Comparison of ENCODE assay signal across 18 mouse cellular contexts in genomic region chr1:60979843-60980235, GRCm38 (mm10). TPM values are rescaled to one million over a fixed set of nuclear protein-coding genes. Genes with fewer than 3 reads are reported as not detected.
A peak's percentile ranks its signal among the peaks of the same experiment; 100 is the strongest.
DNase-seq lines count a peak whose midpoint lies in the region; ATAC-seq and TF ChIP-seq lines count a peak whose summit lies in the region.
"Had no signal": no experiment of that assay in that cellular context is flagged by ENCODE, and none has a peak within 500 bp of the region (broad histone marks: within the 10 kb centered on the region; RNA-seq: fewer than 3 reads in every experiment).

No protein-coding gene starts in this region.

- H3K27me3 ChIP-seq in midbrain, embryonic 11.5 days (ENCODE audit: control insufficient read depth, insufficient read depth, low read length): no peaks in the 10 kb centered on the region
- no peaks in the 10 kb centered on the region for H3K27me3 ChIP-seq in midbrain, embryonic 15.5 days (replicated peaks)
- H3K27me3 ChIP-seq in kidney, adult 2 months (replicated peaks; ENCODE audit: control insufficient read depth, insufficient read depth, low read length): no peaks in the 10 kb centered on the region; the same call in 1 of the 2 replicates
- H3K27me3 ChIP-seq: CH12.LX, Patski had no signal

- TF ChIP-seq CTCF in kidney, adult 2 months (conservative IDR thresholded peaks at IDR 0.05; ENCODE audit: insufficient read depth, insufficient read length, low read depth, low read length): no peak

- no peaks in the 10 kb centered on the region for H3K9me3 ChIP-seq in midbrain, embryonic 11.5 days (ENCODE audit: control insufficient read depth, low read length)
- H3K9me3 ChIP-seq in midbrain, embryonic 15.5 days: no peaks in the 10 kb centered on the region
- H3K9me3 ChIP-seq: G1E had no signal

- H3K4me1 ChIP-seq in midbrain, embryonic 11.5 days (ENCODE audit: control insufficient read depth, insufficient read depth, low read length): no peaks in the 10 kb centered on the region
- H3K4me1 ChIP-seq in midbrain, embryonic 15.5 days: no peaks in the 10 kb centered on the region
- peaks cover 11% of the 10 kb centered on the region; the same call in 1 of the 2 replicates for H3K4me1 ChIP-seq in kidney, adult 2 months (ENCODE audit: control insufficient read depth, insufficient read depth, low read length)

- TF ChIP-seq POLR2A in kidney, adult 2 months (IDR thresholded peaks at IDR 0.05; ENCODE audit: low read depth, low read length): no peak

- DNase-seq in midbrain, embryonic 11.5 days (ENCODE audit: low spot score, missing footprints): peak; percentile 76
- peak; percentile 68 for DNase-seq in induced T-regulatory cell, adult 2 months (ENCODE audit: low read depth)
- no peak for DNase-seq in kidney, adult 2 months
- DNase-seq: adrenal gland, adult 2 months; adrenal gland, adult 8-10 months; adrenal gland, postnatal 14 days; adrenal gland, postnatal 25 days; B cell, adult 2 months; cerebellum, adult 11 months; cerebellum, adult 11-12 months; cerebellum, adult 18-20 months had no signal

- no peak for ATAC-seq in midbrain, embryonic 11.5 days (ENCODE audit: low FRiP score)
- no peak for ATAC-seq in midbrain, embryonic 15.5 days (replicated peaks)
- ATAC-seq: activated CD4-positive, CD25-positive, alpha-beta regulatory T cell, adult 4 months; CD4-positive, CD25-positive, alpha-beta regulatory T cell, adult 4 months had no signal

- H3K36me3 ChIP-seq in midbrain, embryonic 11.5 days (ENCODE audit: control insufficient read depth, insufficient read depth, low read length): no peaks in the 10 kb centered on the region
- H3K36me3 ChIP-seq in midbrain, embryonic 15.5 days (replicated peaks): no peaks in the 10 kb centered on the region
- H3K36me3 ChIP-seq in kidney, adult 2 months (ENCODE audit: control insufficient read depth, insufficient read depth, low read length): no peaks in the 10 kb centered on the region
- H3K36me3 ChIP-seq: G1E had no signal

- H3K27ac ChIP-seq in midbrain, embryonic 11.5 days (ENCODE audit: low read depth, low read length): no peak overlapping the region
- no peak overlapping the region for H3K27ac ChIP-seq in midbrain, embryonic 15.5 days
- H3K27ac ChIP-seq in kidney, adult 2 months (ENCODE audit: insufficient read depth, low read depth, low read length): no peak overlapping the region

- WGBS in midbrain, embryonic 11.5 days: 81% methylated on average over 2 of the region's 2 CpGs
- 87% methylated on average over 2 of the region's 2 CpGs for WGBS in midbrain, embryonic 15.5 days
- WGBS in kidney, adult 2 months: 82% methylated on average over 2 of the region's 2 CpGs

- H3K4me3 ChIP-seq in midbrain, embryonic 11.5 days (ENCODE audit: low read depth, low read length): no peak overlapping the region
- no peak overlapping the region for H3K4me3 ChIP-seq in midbrain, embryonic 15.5 days
- no peak overlapping the region for H3K4me3 ChIP-seq in kidney, adult 2 months (ENCODE audit: insufficient read depth, low read depth, low read length)

- H3K4me2 ChIP-seq in midbrain, embryonic 11.5 days: no peak overlapping the region
- no peak overlapping the region for H3K4me2 ChIP-seq in midbrain, embryonic 15.5 days

- no peak overlapping the region for H3K9ac ChIP-seq in midbrain, embryonic 11.5 days (ENCODE audit: low read length)
- H3K9ac ChIP-seq in midbrain, embryonic 15.5 days: no peak overlapping the region

RNA-seq across cellular contexts. Expression of gene Icos, which starts 2.1 kb away (rescaled TPM):
- 0.04 and 0.10 TPM in 2 replicates for polyA plus RNA-seq in midbrain, embryonic 11.5 days (2014; fragmentation: Nextera tagmentation; extraction: Ambion mirVana)
- polyA plus RNA-seq in midbrain, embryonic 15.5 days (2015; fragmentation: Nextera tagmentation; extraction: Ambion mirVana): not detected in 2 replicates
- polyA plus RNA-seq in kidney, adult 2 months (2012; rRNA removed): 0.10 and 0.39 TPM in 2 replicates
- polyA plus RNA-seq: C2C12, G1E had no signal
